Mouse (Mus musculus): Measurements from ENCODE around the gene Chadl. TPM values are rescaled to one million over a fixed set of nuclear protein-coding genes. Genes with fewer than 3 reads are reported as not detected.
A peak's percentile ranks its signal among the peaks of the same experiment; 100 is the strongest.

Gene Chadl
- polyA plus RNA-seq, 1 experiment, result 0.63 TPM

- peak; percentile 97 to 98 for DNase-seq (ENCODE audit: low read depth in 1 of 2, low spot score in 2 of 2)
- Histone ChIP-seq H3K27me3 (ENCODE audit: control insufficient read depth, insufficient read depth, low read length) (no peaks in the 10 kb centered on the region), H3K36me3 (ENCODE audit: control insufficient read depth, insufficient read depth, low read length) (no peaks in the 10 kb centered on the region), H3K4me1 (ENCODE audit: control insufficient read depth, insufficient read depth, insufficient read length) (peaks cover 6% of the 10 kb centered on the region; the same call in 1 of the 2 replicates), H3K4me3 (ENCODE audit: extremely low read depth, insufficient read depth, insufficient read length) (peak overlapping the region; percentile 86), H3K27ac (ENCODE audit: insufficient read depth, low read length) (peak overlapping the region; percentile 68)
- TF ChIP-seq POLR2A (IDR thresholded peaks at IDR 0.05; ENCODE audit: low read depth, low read length) (peak; percentile 27), CTCF (IDR thresholded peaks at IDR 0.05; ENCODE audit: extremely low read depth, insufficient read depth, insufficient read length, insufficient replicate concordance) (no peak)
- 7% methylated on average over 41 of the region's 41 CpGs for WGBS
Observed at GRCm38 (mm10) chr15:81729792-81730635, 32.9 kb upstream of the Chadl start.

GRCm38 (mm10) chr15:81729241-81729791 lies 32.2 kb upstream of the Chadl start:
- WGBS, result under 1% methylated on average over 49 of the region's 49 CpGs
- H3K4me1 ChIP-seq (ENCODE audit: control insufficient read depth, insufficient read depth, insufficient read length), result peaks cover 6% of the 10 kb centered on the region; the same call in 1 of the 2 replicates
- H3K27me3 ChIP-seq (ENCODE audit: control insufficient read depth, insufficient read depth, low read length), result no peaks in the 10 kb centered on the region
- DNase-seq (ENCODE audit: low read depth in 1 of 2, low spot score in 2 of 2), result peak in 1 of 2 experiments; percentile 25
- peak overlapping the region; percentile 86 for H3K4me3 ChIP-seq (ENCODE audit: extremely low read depth, insufficient read depth, insufficient read length)
- H3K27ac ChIP-seq (ENCODE audit: insufficient read depth, low read length), result peak overlapping the region; percentile 68
- peaks cover 1% of the 10 kb centered on the region; the same call in 1 of the 2 replicates for H3K36me3 ChIP-seq (ENCODE audit: control insufficient read depth, insufficient read depth, low read length)
- TF ChIP-seq POLR2A (IDR thresholded peaks at IDR 0.05; ENCODE audit: low read depth, low read length) (no peak), CTCF (IDR thresholded peaks at IDR 0.05; ENCODE audit: extremely low read depth, insufficient read depth, insufficient read length, insufficient replicate concordance) (no peak)

GRCm38 (mm10) chr15:81725965-81726364 lies 28.9 kb upstream of the Chadl start:
- H3K4me1 ChIP-seq (ENCODE audit: control insufficient read depth, insufficient read depth, insufficient read length), result peaks cover 6% of the 10 kb centered on the region; the same call in 1 of the 2 replicates
- H3K4me3 ChIP-seq (ENCODE audit: extremely low read depth, insufficient read depth, insufficient read length), result no peak overlapping the region
- TF ChIP-seq POLR2A (IDR thresholded peaks at IDR 0.05; ENCODE audit: low read depth, low read length) (no peak), CTCF (IDR thresholded peaks at IDR 0.05; ENCODE audit: extremely low read depth, insufficient read depth, insufficient read length, insufficient replicate concordance) (no peak)
- DNase-seq (ENCODE audit: low read depth in 1 of 2, low spot score in 2 of 2), result no peak
- no peak overlapping the region for H3K27ac ChIP-seq (ENCODE audit: insufficient read depth, low read length)
- H3K36me3 ChIP-seq (ENCODE audit: control insufficient read depth, insufficient read depth, low read length), result peaks cover 16% of the 10 kb centered on the region
- no peaks in the 10 kb centered on the region for H3K27me3 ChIP-seq (ENCODE audit: control insufficient read depth, insufficient read depth, low read length)
- over 99% methylated on average over 8 of the region's 8 CpGs for WGBS

GRCm38 (mm10) chr15:81723653-81724052 lies 26.6 kb upstream of the Chadl start:
- 90% methylated on average over 11 of the region's 11 CpGs for WGBS
- no peak for DNase-seq (ENCODE audit: low read depth in 1 of 2, low spot score in 2 of 2)
- Histone ChIP-seq H3K4me1 (ENCODE audit: control insufficient read depth, insufficient read depth, insufficient read length) (peaks cover 3% of the 10 kb centered on the region; the same call in 1 of the 2 replicates), H3K27ac (ENCODE audit: insufficient read depth, low read length) (no peak overlapping the region), H3K27me3 (ENCODE audit: control insufficient read depth, insufficient read depth, low read length) (no peaks in the 10 kb centered on the region), H3K4me3 (ENCODE audit: extremely low read depth, insufficient read depth, insufficient read length) (no peak overlapping the region), H3K36me3 (ENCODE audit: control insufficient read depth, insufficient read depth, low read length) (peaks cover 32% of the 10 kb centered on the region)
- TF ChIP-seq POLR2A (IDR thresholded peaks at IDR 0.05; ENCODE audit: low read depth, low read length) (no peak), CTCF (IDR thresholded peaks at IDR 0.05; ENCODE audit: extremely low read depth, insufficient read depth, insufficient read length, insufficient replicate concordance) (no peak)

- TF ChIP-seq CTCF (IDR thresholded peaks at IDR 0.05; ENCODE audit: extremely low read depth, insufficient read depth, insufficient read length, insufficient replicate concordance), result no peak
- no peak for TF ChIP-seq POLR2A (IDR thresholded peaks at IDR 0.05; ENCODE audit: low read depth, low read length)
- H3K27ac ChIP-seq (ENCODE audit: insufficient read depth, low read length), result no peak overlapping the region
- peaks cover 39% of the 10 kb centered on the region for H3K36me3 ChIP-seq (ENCODE audit: control insufficient read depth, insufficient read depth, low read length)
- no peaks in the 10 kb centered on the region for H3K4me1 ChIP-seq (ENCODE audit: control insufficient read depth, insufficient read depth, insufficient read length)
- 97% methylated on average over 5 of the region's 5 CpGs for WGBS
- no peak for DNase-seq (ENCODE audit: low read depth in 1 of 2, low spot score in 2 of 2)
- no peaks in the 10 kb centered on the region for H3K27me3 ChIP-seq (ENCODE audit: control insufficient read depth, insufficient read depth, low read length)
- no peak overlapping the region for H3K4me3 ChIP-seq (ENCODE audit: extremely low read depth, insufficient read depth, insufficient read length)
Observed at GRCm38 (mm10) chr15:81722361-81722760, 25.3 kb upstream of the Chadl start.

GRCm38 (mm10) chr15:81719139-81719531 lies 22.0 kb upstream of the Chadl start:
- no peaks in the 10 kb centered on the region for H3K4me1 ChIP-seq (ENCODE audit: control insufficient read depth, insufficient read depth, insufficient read length)
- no peaks in the 10 kb centered on the region for H3K27me3 ChIP-seq (ENCODE audit: control insufficient read depth, insufficient read depth, low read length)
- H3K27ac ChIP-seq (ENCODE audit: insufficient read depth, low read length), result no peak overlapping the region
- DNase-seq (ENCODE audit: low read depth in 1 of 2, low spot score in 2 of 2), result no peak
- TF ChIP-seq POLR2A (IDR thresholded peaks at IDR 0.05; ENCODE audit: low read depth, low read length) (no peak), CTCF (IDR thresholded peaks at IDR 0.05; ENCODE audit: extremely low read depth, insufficient read depth, insufficient read length, insufficient replicate concordance) (no peak)
- H3K36me3 ChIP-seq (ENCODE audit: control insufficient read depth, insufficient read depth, low read length), result peaks cover 51% of the 10 kb centered on the region
- WGBS, result 97% methylated on average over 6 of the region's 6 CpGs
- H3K4me3 ChIP-seq (ENCODE audit: extremely low read depth, insufficient read depth, insufficient read length), result no peak overlapping the region

All from spleen, adult 2 months (tissue).